Mouse (Mus musculus): ENCODE data around the gene Map3k1.

Map3k1 gene

DNA sequence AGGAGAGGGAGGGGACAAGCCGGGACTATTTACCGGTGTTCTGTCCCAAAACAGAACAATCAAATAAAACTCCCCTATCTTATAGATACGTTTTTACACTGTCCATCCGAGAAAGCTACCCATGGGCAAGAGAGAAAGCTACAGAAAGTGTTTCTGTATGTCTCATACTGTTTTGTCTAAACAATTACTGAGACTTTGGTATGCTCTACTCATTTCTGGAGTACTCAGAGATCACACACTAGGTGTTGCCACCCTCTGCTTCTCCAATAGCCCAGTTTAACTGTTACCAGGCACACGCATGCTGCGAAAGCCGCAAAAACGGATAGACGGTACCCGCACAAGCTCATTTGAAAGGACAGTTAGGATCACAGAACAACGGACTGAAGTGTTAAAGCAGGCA, 17.2 kb downstream of the Map3k1 start:
- in situ Hi-C loops (cut with MboI, MseI) = loop anchor here (25.0 kb wide), 1 partner anchor 721 kb away; no protein-coding TSS in a partner anchor

- in situ Hi-C loops (cut with MboI, MseI) = loop anchor here (5.0 to 25.0 kb wide), 2 partner anchors 473 to 723 kb away; no protein-coding TSS in a partner anchor
Measured at GRCm38 (mm10) chr13:111789420-111790065, 19.2 kb downstream of the Map3k1 start.

DNA sequence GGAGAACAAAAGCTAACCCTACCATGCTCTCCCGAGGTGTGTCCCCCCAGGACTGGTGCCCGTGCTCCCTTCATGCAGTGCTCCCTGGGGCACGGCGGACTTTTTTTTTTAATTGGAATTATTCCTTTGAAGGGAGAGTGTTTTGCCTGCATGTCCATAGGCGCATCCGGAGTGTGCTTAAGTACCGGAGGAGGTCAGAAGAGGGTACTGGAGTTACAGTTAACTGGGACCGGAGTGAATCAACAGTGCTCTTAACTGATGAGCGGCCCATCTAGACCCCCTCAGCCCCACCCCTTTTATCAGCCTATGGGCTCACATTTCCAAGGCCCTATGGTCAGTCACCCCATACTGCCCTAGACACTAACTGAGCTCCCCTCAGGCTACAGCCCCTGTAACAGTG, 19.9 kb downstream of the Map3k1 start:
- in situ Hi-C loops (cut with MboI, MseI) = loop anchor here (5.0 to 25.0 kb wide), 2 partner anchors 473 to 723 kb away; no protein-coding TSS in a partner anchor

- in situ Hi-C loops (cut with MboI, MseI) = loop anchor here (5.0 to 25.0 kb wide), 2 partner anchors 474 to 724 kb away; no protein-coding TSS in a partner anchor
Measured at GRCm38 (mm10) chr13:111787857-111788619, 20.8 kb downstream of the Map3k1 start.

- in situ Hi-C loops (cut with MboI, MseI) = loop anchor here (5.0 to 25.0 kb wide), 2 partner anchors 476 to 726 kb away; no protein-coding TSS in a partner anchor
Measured at GRCm38 (mm10) chr13:111786584-111786983, 22.2 kb downstream of the Map3k1 start.

GRCm38 (mm10) chr13:111783451-111783850, 25.3 kb downstream of the Map3k1 start:
- in situ Hi-C loops (cut with MboI, MseI) = loop anchor here (25.0 kb wide), 1 partner anchor 729 kb away; no protein-coding TSS in a partner anchor

- in situ Hi-C loops (cut with MboI, MseI) = loop anchor here (25.0 kb wide), 1 partner anchor 733 kb away; no protein-coding TSS in a partner anchor
Measured at GRCm38 (mm10) chr13:111779471-111779870, 29.3 kb downstream of the Map3k1 start.

GRCm38 (mm10) chr13:111778606-111779005, 30.2 kb downstream of the Map3k1 start:
- in situ Hi-C loops (cut with MboI, MseI) = loop anchor here (25.0 kb wide), 1 partner anchor 734 kb away; no protein-coding TSS in a partner anchor

GRCm38 (mm10) chr13:111777865-111778264, 30.9 kb downstream of the Map3k1 start:
- in situ Hi-C loops (cut with MboI, MseI) = loop anchor here (25.0 kb wide), 1 partner anchor 734 kb away; no protein-coding TSS in a partner anchor

DNA sequence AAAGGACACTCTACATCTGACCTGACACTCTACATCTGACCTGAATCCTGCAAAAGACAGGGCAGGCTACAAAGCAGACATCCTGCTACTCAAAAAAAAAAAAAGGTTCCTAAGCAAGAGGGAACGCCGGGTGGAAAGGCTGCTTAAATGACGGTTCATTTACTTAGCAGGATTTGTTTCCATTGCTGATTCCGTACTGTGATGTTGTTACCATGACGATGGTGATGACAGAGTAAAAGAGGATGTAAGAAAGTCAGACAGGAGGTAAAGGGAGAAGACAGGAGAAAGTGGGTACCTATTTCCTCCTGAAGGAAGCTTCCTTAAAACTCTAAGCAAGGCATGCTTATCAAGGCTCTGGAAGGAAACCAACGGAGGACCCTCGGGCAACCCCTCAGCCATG, 31.6 kb downstream of the Map3k1 start:
- in situ Hi-C loops (cut with MboI, MseI) = loop anchor here (25.0 kb wide), 1 partner anchor 735 kb away; no protein-coding TSS in a partner anchor

DNA sequence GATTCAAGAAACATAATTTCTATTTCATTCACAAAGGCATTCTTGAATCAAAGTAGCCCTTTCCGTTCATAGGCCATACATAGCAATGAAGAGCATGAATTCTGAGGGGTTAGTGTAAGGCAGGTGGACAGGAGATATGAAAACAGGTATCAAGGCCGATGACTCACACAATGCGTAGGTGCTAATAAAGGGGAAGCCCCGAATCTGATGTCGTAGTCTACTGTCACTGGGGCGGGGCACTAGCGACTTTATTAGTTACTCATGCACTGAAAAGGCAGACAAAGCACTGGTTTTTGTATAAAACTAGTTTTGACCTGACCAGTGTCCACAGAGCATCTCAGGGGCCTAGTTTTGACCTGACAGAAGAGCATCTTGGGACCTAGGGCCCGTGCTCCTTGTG, 36.7 kb downstream of the Map3k1 start:
- in situ Hi-C loops (cut with MboI, MseI) = no loop called here

DNA sequence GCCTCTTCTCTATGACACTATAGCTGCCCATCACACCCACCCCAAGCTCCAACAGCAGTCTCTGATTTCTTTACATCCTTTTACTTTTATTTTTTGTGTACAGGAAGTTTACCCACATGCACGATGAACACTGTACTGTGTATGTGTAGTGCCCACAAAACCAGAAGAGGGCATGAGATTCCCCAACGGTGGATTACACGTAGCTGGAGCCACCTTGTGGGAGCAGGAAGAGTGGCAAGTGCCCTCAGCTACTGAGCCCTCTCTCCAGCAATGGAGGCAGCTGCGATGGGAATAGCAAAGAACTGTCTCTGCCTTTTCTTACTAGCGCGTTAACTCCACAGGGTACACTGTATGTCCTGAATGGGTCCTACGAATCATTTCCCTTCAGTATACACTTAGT, 37.6 kb downstream of the Map3k1 start:
- in situ Hi-C loops (cut with MboI, MseI) = no loop called here

DNA sequence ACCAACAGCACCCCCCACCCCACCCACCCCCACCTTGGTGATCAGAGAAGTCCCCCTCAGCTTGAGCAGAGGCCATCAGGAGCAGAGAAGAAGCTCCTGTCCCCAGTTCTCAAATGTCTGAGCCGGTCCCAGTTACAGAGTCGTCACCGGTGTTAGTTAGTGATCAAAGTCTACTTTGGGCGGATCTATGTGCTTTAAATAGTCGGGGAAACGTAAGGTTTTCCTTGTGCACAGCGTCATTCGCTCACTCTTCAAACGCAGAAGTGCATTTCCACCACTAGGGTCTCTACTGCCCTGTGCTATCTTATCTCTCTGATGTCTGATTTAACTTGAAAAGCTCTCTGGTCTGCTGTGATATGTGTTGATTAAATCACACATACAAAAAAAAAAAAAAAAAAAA, 38.0 kb downstream of the Map3k1 start:
- in situ Hi-C loops (cut with MboI, MseI) = no loop called here

DNA sequence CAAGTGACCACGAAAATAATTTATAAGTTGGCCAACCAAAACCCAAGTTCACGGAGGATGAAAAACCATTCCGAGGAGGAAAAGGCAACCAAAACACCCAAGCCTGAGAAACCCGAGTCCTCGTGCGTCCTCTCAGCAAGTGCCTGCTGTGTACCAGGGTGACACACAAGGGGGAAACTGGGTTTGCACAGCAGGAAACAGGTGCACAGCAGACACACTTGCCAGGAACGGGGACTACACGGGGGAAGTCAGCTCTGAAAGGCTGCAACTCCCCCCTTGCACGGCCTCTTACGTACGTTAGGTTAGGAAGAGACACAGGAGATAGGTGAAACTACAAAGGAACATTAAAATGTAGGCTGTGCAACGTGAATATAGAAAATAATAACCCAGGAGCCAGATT, 46.3 kb downstream of the Map3k1 start:
- in situ Hi-C loops (cut with MboI, MseI) = no loop called here

DNA sequence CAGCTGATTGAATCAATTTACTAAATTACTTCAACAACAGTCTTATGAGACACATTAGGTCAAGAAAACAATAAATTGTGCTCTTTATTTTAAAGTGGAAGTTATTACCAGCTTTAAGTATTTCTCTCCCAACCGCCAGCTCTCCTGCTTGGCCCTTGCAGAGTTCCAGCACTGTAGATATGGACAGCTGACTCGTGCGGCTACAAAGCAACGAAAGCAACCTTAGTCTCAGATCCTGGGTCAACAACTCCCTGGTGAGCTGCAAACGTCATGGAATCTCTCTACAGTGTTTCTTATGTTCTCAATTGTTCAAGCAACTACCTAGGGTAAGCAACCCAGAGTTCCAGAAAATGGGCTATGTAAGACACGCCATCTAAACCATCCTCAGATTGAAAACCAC, 51.8 kb downstream of the Map3k1 start:
- in situ Hi-C loops (cut with MboI, MseI) = no loop called here

GRCm38 (mm10) chr13:111755937-111756336, 52.9 kb downstream of the Map3k1 start:
- in situ Hi-C loops (cut with MboI, MseI) = no loop called here

DNA sequence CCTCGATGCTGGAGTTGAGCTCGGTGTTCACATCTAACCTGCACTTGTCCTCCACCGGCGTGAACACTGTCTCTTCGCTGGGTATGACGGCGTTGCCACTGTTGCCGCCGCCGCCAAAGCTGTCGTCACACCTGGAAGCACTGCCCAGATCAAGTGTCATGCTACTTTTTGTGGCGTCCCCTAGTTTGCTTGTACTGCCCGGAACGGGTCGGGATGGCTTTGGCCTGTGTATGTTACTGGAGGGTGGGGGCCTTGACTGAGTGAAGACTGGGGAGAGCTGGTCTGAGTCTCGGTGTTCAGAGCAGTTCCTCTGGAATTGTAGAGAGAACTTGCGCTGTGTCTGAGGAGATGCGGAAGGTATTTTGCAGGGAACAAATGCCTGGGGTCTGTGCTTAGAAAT, 53.4 kb downstream of the Map3k1 start:
- in situ Hi-C loops (cut with MboI, MseI) = no loop called here

DNA sequence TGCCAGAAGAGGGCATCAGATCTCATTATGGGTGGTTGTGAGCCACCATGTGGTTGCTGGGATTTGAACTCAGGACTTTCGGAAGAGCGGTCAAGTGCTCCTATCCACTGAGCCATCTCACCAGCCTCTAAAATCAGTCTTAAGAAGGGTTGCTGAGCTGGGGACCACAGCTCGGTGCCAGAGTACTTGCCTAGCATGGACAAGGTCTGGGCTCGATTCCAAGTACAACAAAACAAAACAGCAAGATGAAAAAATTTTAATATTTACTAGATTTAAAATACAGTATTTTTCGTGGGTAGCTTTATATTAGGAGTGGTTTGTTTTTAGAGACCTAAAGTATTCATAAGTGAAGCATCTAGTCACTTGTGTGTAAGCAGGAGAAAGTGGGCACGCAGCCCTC, 55.5 kb downstream of the Map3k1 start:
- in situ Hi-C loops (cut with MboI, MseI) = no loop called here

DNA sequence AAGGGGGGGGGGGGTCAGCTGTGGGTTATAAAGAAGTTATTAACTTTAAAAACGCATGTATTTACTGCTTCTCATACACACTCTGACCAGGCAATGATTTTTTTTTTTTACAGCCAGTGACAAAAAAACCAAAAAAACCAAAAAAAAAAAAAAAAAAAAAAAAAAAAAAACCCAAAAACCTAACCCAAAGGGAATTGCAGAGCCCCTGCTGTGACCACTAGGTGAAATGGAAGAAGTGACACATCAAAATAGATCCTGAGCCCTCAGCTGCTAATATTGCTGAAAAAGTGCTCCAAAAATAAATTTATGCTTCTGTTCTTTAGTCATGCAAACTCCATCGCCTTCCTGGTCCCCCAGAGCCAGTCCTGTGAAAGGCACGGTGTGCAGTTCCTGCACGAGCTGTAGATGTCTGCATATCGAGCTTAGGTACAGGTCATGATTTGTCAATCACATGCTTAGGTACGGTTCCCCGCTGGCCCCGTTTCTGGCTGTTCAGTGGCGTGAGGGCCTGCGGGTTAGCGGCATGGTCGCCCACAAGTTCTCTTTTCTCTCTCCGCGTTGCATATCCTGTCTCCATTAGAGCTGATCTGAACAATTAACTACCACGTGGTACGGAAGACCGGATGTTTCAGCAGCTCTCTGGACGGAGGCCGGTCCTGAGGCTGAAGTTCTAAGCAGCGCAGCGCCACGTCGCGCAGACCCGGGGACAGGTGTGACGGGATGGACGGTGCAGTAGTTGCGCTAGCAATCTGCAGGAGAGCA, 60.3 kb downstream of the Map3k1 start:
- in situ Hi-C loops (cut with MboI, MseI) = loop anchor here (10.0 kb wide), 1 partner anchor 284 kb away; no protein-coding TSS in a partner anchor

- in situ Hi-C loops (cut with MboI, MseI) = loop anchor here (10.0 kb wide), 1 partner anchor 282 kb away; no protein-coding TSS in a partner anchor
Measured at GRCm38 (mm10) chr13:111746831-111747230, 62.0 kb downstream of the Map3k1 start.

GRCm38 (mm10) chr13:111745216-111745615, 63.6 kb downstream of the Map3k1 start:
- in situ Hi-C loops (cut with MboI, MseI) = loop anchor here (10.0 kb wide), 1 partner anchor 280 kb away; no protein-coding TSS in a partner anchor
